Mouse (Mus musculus): ENCODE measurements at regions not wholly inside any gene's neighbourhood (a gene's known extent, or its start where the extent isn't known, plus 50 kb on each side); places are given as distances from the start of the nearest gene placed in this dataset.
A peak's percentile ranks its signal among the peaks of the same experiment; 100 is the strongest.
"Not testable (repeated sequence)": the region's sequence is repeated elsewhere in the genome, so short reads cannot be mapped to it uniquely, and the experiment has no call there.

- no peak for DNase-seq
These were observed 61.3 kb downstream of the Tmem17 start for GRCm38 (mm10) chr11:22573166-22573565.

GRCm38 (mm10) chr11:22573802-22574201 is 61.9 kb downstream of the Tmem17 start:
- peak; percentile 21 for DNase-seq

- no peak for DNase-seq
These were observed 62.6 kb downstream of the Tmem17 start for GRCm38 (mm10) chr11:22574506-22574905.

GRCm38 (mm10) chr11:22584100-22584487 is 72.2 kb downstream of the Tmem17 start:
- DNase-seq, result no peak

- DNase-seq, result peak; percentile 77
These were observed 72.7 kb downstream of the Tmem17 start for GRCm38 (mm10) chr11:22584488-22585158.

GRCm38 (mm10) chr11:22587691-22588241 is 75.9 kb downstream of the Tmem17 start:
- peak; percentile 46 for DNase-seq

- peak; percentile 31 for DNase-seq
These were observed 76.7 kb downstream of the Tmem17 start for GRCm38 (mm10) chr11:22588546-22588945.

GRCm38 (mm10) chr11:22589901-22590300 is 78.0 kb downstream of the Tmem17 start:
- DNase-seq, result no peak

- not testable (repeated sequence) for DNase-seq
These were observed 79.2 kb downstream of the Tmem17 start for GRCm38 (mm10) chr11:22591050-22591449.

- no peak for DNase-seq
These were observed 80.8 kb downstream of the Tmem17 start for GRCm38 (mm10) chr11:22592706-22593105.

GRCm38 (mm10) chr11:22596076-22596804 is 84.4 kb downstream of the Tmem17 start:
- DNase-seq, result no peak

GRCm38 (mm10) chr11:22596805-22597149 is 84.9 kb downstream of the Tmem17 start:
- DNase-seq, result no peak

GRCm38 (mm10) chr11:22600370-22600769 is 88.5 kb downstream of the Tmem17 start:
- no peak for DNase-seq

GRCm38 (mm10) chr11:22601977-22602376 is 90.1 kb downstream of the Tmem17 start:
- no peak for DNase-seq

- no peak for DNase-seq
These were observed 90.7 kb downstream of the Tmem17 start for GRCm38 (mm10) chr11:22602610-22603009.

- DNase-seq, result no peak
These were observed 91.5 kb downstream of the Tmem17 start for GRCm38 (mm10) chr11:22603397-22603796.

- no peak for DNase-seq
These were observed 94.5 kb downstream of the Tmem17 start for GRCm38 (mm10) chr11:22606380-22606779.

- DNase-seq, result no peak
These were observed 95.8 kb downstream of the Tmem17 start for GRCm38 (mm10) chr11:22607645-22608044.

GRCm38 (mm10) chr11:22608945-22609344 is 97.1 kb downstream of the Tmem17 start:
- DNase-seq, result no peak

- DNase-seq, result peak; percentile 39
These were observed 98.7 kb downstream of the Tmem17 start for GRCm38 (mm10) chr11:22610433-22611101.

GRCm38 (mm10) chr11:22611102-22611869 is 99.4 kb downstream of the Tmem17 start:
- DNase-seq, result no peak

GRCm38 (mm10) chr11:22613500-22613899 is 101.6 kb downstream of the Tmem17 start:
- DNase-seq, result no peak

All from kidney, postnatal 10 days (tissue).